ENCODE assay signal across 25 mouse cellular contexts in genomic region chr2:161196713-161197372, GRCm38 (mm10).
DNase-seq lines count a peak whose midpoint lies in the region; ATAC-seq and TF ChIP-seq lines count a peak whose summit lies in the region.
"Had no signal": no experiment of that assay in that cellular context is flagged by ENCODE, and none has a peak within 500 bp of the region (broad histone marks: within the 10 kb centered on the region; RNA-seq: fewer than 3 reads in every experiment).

No protein-coding gene starts in this region.

- H3K4me1 ChIP-seq in hindbrain, embryonic 11.5 days (replicated peaks; ENCODE audit: control insufficient read depth, insufficient read depth, low read length): no peaks in the 10 kb centered on the region
- no peaks in the 10 kb centered on the region for H3K4me1 ChIP-seq in hindbrain, embryonic 10.5 days (replicated peaks)
- H3K4me1 ChIP-seq in midbrain, postnatal 0 days (ENCODE audit: insufficient read depth, low read length): no peaks in the 10 kb centered on the region; the same call in 1 of the 2 replicates
- H3K4me1 ChIP-seq in midbrain, embryonic 10.5 days: peaks cover 3% of the 10 kb centered on the region; the same call in 1 of the 2 replicates
- peaks cover 9% of the 10 kb centered on the region for H3K4me1 ChIP-seq in forebrain, embryonic 13.5 days
- H3K4me1 ChIP-seq: embryonic facial prominence, embryonic 12.5 days; heart, embryonic 13.5 days; kidney, embryonic 15.5 days; liver, embryonic 13.5 days had no signal

- no peaks in the 10 kb centered on the region for H3K9me3 ChIP-seq in hindbrain, embryonic 11.5 days (ENCODE audit: control insufficient read depth, low read length)
- no peaks in the 10 kb centered on the region for H3K9me3 ChIP-seq in hindbrain, embryonic 10.5 days
- no peaks in the 10 kb centered on the region for H3K9me3 ChIP-seq in midbrain, postnatal 0 days (ENCODE audit: low read length)
- no peaks in the 10 kb centered on the region for H3K9me3 ChIP-seq in midbrain, embryonic 10.5 days (replicated peaks)
- no peaks in the 10 kb centered on the region for H3K9me3 ChIP-seq in forebrain, embryonic 13.5 days (replicated peaks)
- H3K9me3 ChIP-seq: embryonic facial prominence, embryonic 12.5 days; heart, embryonic 13.5 days; kidney, embryonic 15.5 days; liver, embryonic 13.5 days had no signal

- H3K27me3 ChIP-seq in hindbrain, embryonic 11.5 days (ENCODE audit: control insufficient read depth, insufficient read depth, low read length): no peaks in the 10 kb centered on the region
- H3K27me3 ChIP-seq in hindbrain, embryonic 10.5 days (ENCODE audit: insufficient read depth, poor library complexity, severe bottlenecking): no peaks in the 10 kb centered on the region
- no peaks in the 10 kb centered on the region for H3K27me3 ChIP-seq in midbrain, postnatal 0 days (ENCODE audit: insufficient read depth, low read length)
- H3K27me3 ChIP-seq in midbrain, embryonic 10.5 days (ENCODE audit: low read depth, poor library complexity, severe bottlenecking): no peaks in the 10 kb centered on the region
- no peaks in the 10 kb centered on the region for H3K27me3 ChIP-seq in forebrain, embryonic 13.5 days
- H3K27me3 ChIP-seq: embryonic facial prominence, embryonic 12.5 days; heart, embryonic 13.5 days; kidney, embryonic 15.5 days; liver, embryonic 13.5 days had no signal

- 0 out of 2 replicates have a peak, but pooled peaks have one; percentile 67 for ATAC-seq in hindbrain, embryonic 11.5 days (ENCODE audit: low FRiP score)
- ATAC-seq in midbrain, postnatal 0 days (ENCODE audit: low FRiP score): no peak
- ATAC-seq in forebrain, embryonic 13.5 days: peak; percentile 85

- H3K4me3 ChIP-seq in hindbrain, embryonic 11.5 days (ENCODE audit: low read depth, low read length): no peak overlapping the region
- no peak overlapping the region for H3K4me3 ChIP-seq in hindbrain, embryonic 10.5 days
- no peak overlapping the region for H3K4me3 ChIP-seq in midbrain, postnatal 0 days (ENCODE audit: low read depth, low read length)
- H3K4me3 ChIP-seq in midbrain, embryonic 10.5 days: no peak overlapping the region
- no peak overlapping the region for H3K4me3 ChIP-seq in forebrain, embryonic 13.5 days
- H3K4me3 ChIP-seq: embryonic facial prominence, embryonic 12.5 days; heart, adult 2 months; heart, embryonic 13.5 days; kidney, embryonic 15.5 days; left cerebral cortex, adult 2 months; liver, embryonic 13.5 days had no signal

- peak; percentile 20 for DNase-seq in hindbrain, embryonic 11.5 days (ENCODE audit: low spot score)
- DNase-seq in hindbrain, embryonic 10.5 days (ENCODE audit: low spot score): no peak
- peak; percentile 53 for DNase-seq in midbrain, postnatal 0 days (ENCODE audit: low spot score)
- DNase-seq in midbrain, embryonic 10.5 days (ENCODE audit: low spot score): no peak
- DNase-seq in kidney, postnatal 36 days: no peak
- DNase-seq in left cerebral cortex, adult 18-20 months (ENCODE audit: low spot score in 2 of 2): no peak
- DNase-seq: adrenal gland, postnatal 36 days; cerebellum, adult 11 months; cerebellum, adult 9-11 months; gastrocnemius, postnatal 36 days; heart, adult 2 months; heart, postnatal 14 days; kidney, adult 11 months; kidney, postnatal 4 days; liver, embryonic 13.5 days; lung, adult 2 months; lung, postnatal 14 days; right cerebral cortex, postnatal 25 days; spleen, adult 18-20 months; thymus, postnatal 25 days had no signal

- WGBS in hindbrain, embryonic 11.5 days: 91% methylated on average over 7 of the region's 7 CpGs
- WGBS in hindbrain, embryonic 10.5 days: 91% methylated on average over 7 of the region's 7 CpGs
- 87% methylated on average over 7 of the region's 7 CpGs for WGBS in midbrain, postnatal 0 days
- 91% methylated on average over 7 of the region's 7 CpGs for WGBS in midbrain, embryonic 10.5 days
- WGBS in forebrain, embryonic 13.5 days: 71% methylated on average over 7 of the region's 7 CpGs

- no peak overlapping the region for H3K9ac ChIP-seq in hindbrain, embryonic 11.5 days (ENCODE audit: low read depth, low read length)
- no peak overlapping the region for H3K9ac ChIP-seq in midbrain, postnatal 0 days (replicated peaks; ENCODE audit: low read length, poor library complexity, severe bottlenecking)
- H3K9ac ChIP-seq in forebrain, embryonic 13.5 days: no peak overlapping the region
- H3K9ac ChIP-seq: embryonic facial prominence, embryonic 12.5 days; heart, embryonic 13.5 days; kidney, embryonic 15.5 days; liver, embryonic 13.5 days had no signal

- H3K27ac ChIP-seq in hindbrain, embryonic 11.5 days (ENCODE audit: low read depth, low read length): no peak overlapping the region
- no peak overlapping the region for H3K27ac ChIP-seq in hindbrain, embryonic 10.5 days
- no peak overlapping the region for H3K27ac ChIP-seq in midbrain, postnatal 0 days (ENCODE audit: low read depth, low read length)
- H3K27ac ChIP-seq in midbrain, embryonic 10.5 days (replicated peaks): no peak overlapping the region
- H3K27ac ChIP-seq in forebrain, embryonic 13.5 days: no peak overlapping the region
- H3K27ac ChIP-seq: embryonic facial prominence, embryonic 12.5 days; heart, adult 2 months; heart, embryonic 13.5 days; kidney, embryonic 15.5 days; left cerebral cortex, adult 2 months; liver, embryonic 13.5 days had no signal

- no peak overlapping the region for H3K4me2 ChIP-seq in hindbrain, embryonic 11.5 days (replicated peaks; ENCODE audit: low read depth, low read length)
- no peak overlapping the region for H3K4me2 ChIP-seq in midbrain, postnatal 0 days (ENCODE audit: low read depth, low read length, poor library complexity, severe bottlenecking)
- no peak overlapping the region for H3K4me2 ChIP-seq in forebrain, embryonic 13.5 days
- H3K4me2 ChIP-seq: embryonic facial prominence, embryonic 12.5 days; heart, embryonic 13.5 days; kidney, embryonic 15.5 days; liver, embryonic 13.5 days had no signal

- no peak for TF ChIP-seq CTCF in midbrain, postnatal 0 days (IDR thresholded peaks at IDR 0.05)

- H3K36me3 ChIP-seq in hindbrain, embryonic 11.5 days (ENCODE audit: control insufficient read depth, insufficient read depth, low read length): no peaks in the 10 kb centered on the region
- no peaks in the 10 kb centered on the region for H3K36me3 ChIP-seq in hindbrain, embryonic 10.5 days
- no peaks in the 10 kb centered on the region for H3K36me3 ChIP-seq in midbrain, postnatal 0 days (ENCODE audit: insufficient read depth, low read length)
- no peaks in the 10 kb centered on the region for H3K36me3 ChIP-seq in midbrain, embryonic 10.5 days
- no peaks in the 10 kb centered on the region for H3K36me3 ChIP-seq in forebrain, embryonic 13.5 days (ENCODE audit: poor library complexity, severe bottlenecking)
- H3K36me3 ChIP-seq: embryonic facial prominence, embryonic 12.5 days; heart, embryonic 13.5 days; kidney, embryonic 15.5 days; liver, embryonic 13.5 days had no signal

Comparison
In these comparisons a context has a peak if more than half of its experiments do, and no peak if none do; other contexts are left out.
1. DNase-seq: peak in hindbrain, embryonic 11.5 days (single experiment) and midbrain, postnatal 0 days (single experiment); none in hindbrain, embryonic 10.5 days (single experiment), midbrain, embryonic 10.5 days (single experiment), kidney, postnatal 36 days (0 of 2) and left cerebral cortex, adult 18-20 months (0 of 2).